Mouse (Mus musculus) G1E (cell line): ENCODE results near the gene Ccl5.

ENCODE experiments used
- CTCF ChIP-seq: IDR thresholded peaks from 2 replicates; pipeline ENCODE4 v1.5.1; 2012; ENCODE audit warnings: low read depth, low read length, inconsistent platforms, mixed read lengths
- GATA1 ChIP-seq: IDR thresholded peaks from 2 replicates; pipeline ENCODE4 v1.6.1; 2012; ENCODE audit warnings: borderline replicate concordance, low read length, inconsistent platforms, mixed read lengths

DNA sequence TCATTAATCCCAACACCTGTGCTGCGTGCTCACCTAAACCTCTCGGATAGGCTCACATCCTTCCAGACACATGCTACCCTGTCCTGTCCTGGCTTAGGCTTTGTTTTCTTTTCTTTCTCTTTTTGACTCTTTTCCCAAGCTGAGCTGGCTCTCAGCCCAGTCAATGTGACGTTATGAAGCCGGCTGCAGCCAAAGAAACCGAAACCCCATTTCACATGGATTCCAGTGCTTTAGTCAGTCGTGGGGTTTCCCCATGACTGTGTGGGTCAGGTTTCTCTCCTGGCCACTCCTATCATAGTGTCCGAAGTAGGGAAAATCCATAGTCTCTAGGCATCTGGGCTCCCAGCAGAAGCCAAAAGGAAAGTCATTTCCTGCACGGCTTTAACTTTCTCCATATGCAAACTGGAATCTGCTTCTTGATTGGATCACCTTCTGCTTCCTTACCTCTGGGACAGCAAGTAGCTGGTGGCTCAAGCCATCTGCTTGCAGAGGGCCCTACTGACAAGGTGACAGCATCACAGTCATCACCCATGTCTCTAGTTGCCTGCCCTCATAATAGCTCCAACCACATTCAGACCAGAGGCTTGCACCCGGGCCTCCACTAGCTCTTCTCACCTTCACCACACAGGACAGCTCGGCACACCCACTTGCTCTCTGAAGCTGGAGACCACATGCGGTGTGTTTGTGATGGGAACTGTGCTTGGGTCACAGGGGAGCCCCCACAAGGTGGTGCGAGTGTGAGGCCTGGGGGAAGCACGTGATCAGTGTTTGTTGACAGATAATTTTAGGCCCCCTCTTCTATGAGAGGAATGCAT is 4.5 kb upstream of the Ccl5 start:
- no peak for TF ChIP-seq GATA1
- no peak for TF ChIP-seq CTCF
